Mouse (Mus musculus) ES-E14 (cell line): ENCODE data around the gene Zfp184. TPM values are rescaled to one million over a fixed set of nuclear protein-coding genes. Genes with fewer than 3 reads are reported as not detected.
A peak's percentile ranks its signal among the peaks of the same experiment; 100 is the strongest.

ENCODE experiments used
- DNase-seq: peaks from one replicate; pipeline ENCODE4 v3.0.0-alpha.2; 2013; ENCODE audit warnings: low read depth, low spot score
- H3K27ac ChIP-seq: 2 replicates; pipeline ENCODE4 v1.5.1; 2012; ENCODE audit warnings: low read depth, mild to moderate bottlenecking, low read length, moderate library complexity, mixed read lengths; ENCODE audit not compliant: poor library complexity, insufficient read depth, severe bottlenecking
- H3K36me3 ChIP-seq: 2 replicates; pipeline ENCODE4 v1.6.1; 2012; ENCODE audit warnings: mild to moderate bottlenecking, low read length, moderate library complexity, mixed read lengths; ENCODE audit not compliant: control insufficient read depth, poor library complexity, insufficient read depth, severe bottlenecking
- H3K4me1 ChIP-seq, 2 experiments: fragments of 150-350 bp in 1 of 2; sonication (generic) in 1 of 2; 2 replicates each; pipeline ENCODE4 v1.6.1; 2012; ENCODE audit warnings: low read length in 2 of 2, mild to moderate bottlenecking in 1 of 2, mixed read lengths in 1 of 2; ENCODE audit not compliant: control insufficient read depth in 2 of 2, insufficient read depth in 2 of 2, poor library complexity in 1 of 2
- H3K4me3 ChIP-seq, 2 experiments: fragments of 150-350 bp in 1 of 2; sonication (generic) in 1 of 2; 2 replicates each; pipeline ENCODE4 v1.5.1; 2012; ENCODE audit warnings: low read length in 2 of 2, low read depth in 1 of 2, mild to moderate bottlenecking in 1 of 2, mixed read lengths in 1 of 2; ENCODE audit not compliant: insufficient read depth in 1 of 2, poor library complexity in 1 of 2, severe bottlenecking in 1 of 2
- H3K9ac ChIP-seq: 2 replicates; pipeline ENCODE4 v1.6.1; 2012; ENCODE audit warnings: low read depth, mild to moderate bottlenecking, low read length, mixed read lengths; ENCODE audit not compliant: poor library complexity, insufficient read depth, severe bottlenecking
- H3K9me3 ChIP-seq: fragments of 150-350 bp; sonication (generic); 2 replicates; pipeline ENCODE4 v1.6.1; 2012; ENCODE audit warnings: low read depth, mild to moderate bottlenecking, low read length; ENCODE audit not compliant: control insufficient read depth, insufficient read depth
- CHD2 ChIP-seq: IDR thresholded peaks from 2 replicates; pipeline ENCODE4 v1.6.1; 2014; ENCODE audit warnings: mild to moderate bottlenecking, low read depth, low read length, inconsistent platforms
- HCFC1 ChIP-seq: IDR thresholded peaks from 2 replicates; pipeline ENCODE4 v1.6.1; 2012; ENCODE audit warnings: low read length, inconsistent platforms, borderline replicate concordance; ENCODE audit not compliant: insufficient read depth
- MAFK ChIP-seq: IDR thresholded peaks from 2 replicates; pipeline ENCODE4 v1.6.1; 2014; ENCODE audit warnings: mild to moderate bottlenecking, low read depth, low read length, inconsistent platforms; ENCODE audit not compliant: insufficient read depth
- ZC3H11A ChIP-seq: IDR thresholded peaks from 2 replicates; pipeline ENCODE4 v1.6.1; 2012; ENCODE audit warnings: low read depth, mild to moderate bottlenecking, inconsistent platforms, low read length, borderline replicate concordance
- ZNF384 ChIP-seq: IDR thresholded peaks from 2 replicates; pipeline ENCODE4 v1.6.1; 2012; ENCODE audit warnings: low read depth, low read length, inconsistent platforms
- in situ Hi-C, 2 experiments: fragments of 600-800 bp; cut with MboI; formaldehyde crosslinking; loops; one replicate each; pipeline ENCODE4 v1.15.1; 2025; ENCODE audit warnings: low sequenced_read_pairs in 2 of 2, inconsistent platforms in 1 of 2; ENCODE audit not compliant: unreplicated experiment in 2 of 2
- total RNA-seq: library from RNA; depleted of rRNA; stranded (reverse); fragments of 300-350 nt; gene quantifications from 2 replicates; pipeline ENCODE4 v1.2.3, GENCODE M21; 2012

Gene Zfp184
- total RNA-seq, 1 experiment, result 6.2 TPM

DNA sequence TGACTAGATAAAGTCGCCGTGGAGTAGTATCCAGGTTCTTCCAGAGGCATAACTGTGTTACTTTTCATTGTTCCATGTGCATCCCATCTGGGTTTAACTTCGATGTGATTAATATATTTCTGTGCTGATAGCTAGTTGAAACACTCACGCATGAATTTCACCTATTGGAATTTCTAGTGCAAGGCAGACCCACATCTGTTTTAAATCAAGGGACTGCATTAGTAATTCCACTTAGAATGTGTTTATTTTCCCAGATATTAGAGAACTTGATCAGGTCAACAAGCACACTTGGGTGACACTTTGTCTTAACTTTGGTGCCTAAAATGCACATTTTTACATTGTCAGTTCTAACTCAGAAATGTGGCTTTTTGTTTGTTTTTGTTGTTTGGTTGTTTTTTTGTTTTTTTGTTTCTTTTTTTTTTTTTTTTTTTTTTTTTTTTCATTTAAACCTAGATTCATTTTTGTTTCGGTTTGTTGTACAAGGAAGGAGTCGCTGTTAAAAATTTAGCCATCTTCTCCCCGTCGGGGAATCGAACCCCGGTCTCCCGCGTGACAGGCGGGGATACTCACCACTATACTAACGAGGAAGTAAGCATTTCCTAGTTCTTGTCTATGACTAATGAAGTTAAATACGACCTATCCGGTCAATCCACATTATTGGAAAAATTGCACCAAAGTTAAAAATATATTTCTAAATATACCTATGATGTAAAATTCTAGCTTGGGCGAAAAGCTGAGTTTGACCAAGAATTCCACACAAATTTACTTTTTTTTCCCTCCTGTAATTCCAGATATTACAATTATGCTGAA lies 9.7 kb upstream of the Zfp184 start:
- in situ Hi-C loops, result loop anchor here (10.0 to 25.0 kb wide), 2 partner anchors 90 to 673 kb away; no protein-coding TSS in a partner anchor
- no peak overlapping the region for H3K27ac ChIP-seq
- H3K36me3 ChIP-seq, result no peaks in the 10 kb centered on the region
- peaks cover 0 to 2% of the 10 kb centered on the region in 2 experiments; a peak in 1 of 4 replicates for H3K4me1 ChIP-seq
- DNase-seq, result no peak
- H3K9ac ChIP-seq, result no peak overlapping the region
- peak overlapping the region in 1 of 2 experiments; percentile 27; a peak in 2 of 4 replicates for H3K4me3 ChIP-seq
- peak; percentile 96 for TF ChIP-seq ZNF384
- TF ChIP-seq MAFK, result peak; percentile 92
- no peak for TF ChIP-seq ZC3H11A
- TF ChIP-seq HCFC1, result no peak
- H3K9me3 ChIP-seq, result no peaks in the 10 kb centered on the region

DNA sequence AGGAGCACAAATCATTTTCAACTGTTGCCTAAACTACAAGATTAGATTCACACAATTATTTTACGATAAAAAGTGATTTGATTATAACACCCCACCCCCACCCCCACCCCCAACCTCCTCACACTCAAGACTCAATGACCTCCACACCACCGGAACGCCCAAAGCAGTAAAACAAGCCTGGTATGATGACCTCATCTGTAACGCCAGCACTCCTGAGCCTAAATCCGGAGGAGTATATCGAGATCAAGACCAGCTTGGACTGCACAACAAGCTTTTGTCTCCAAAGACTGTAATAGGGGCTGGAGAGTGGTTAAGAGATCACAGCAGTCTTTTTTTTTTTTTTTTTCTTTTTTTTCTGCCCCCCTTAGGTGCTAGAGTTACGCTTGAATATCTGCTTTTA lies 9.1 kb upstream of the Zfp184 start:
- Histone ChIP-seq H3K9me3 (no peaks in the 10 kb centered on the region), H3K4me1 (peaks cover 0 to 2% of the 10 kb centered on the region in 2 experiments; a peak in 1 of 4 replicates), H3K4me3 (peak overlapping the region in 1 of 2 experiments; percentile 27; a peak in 3 of 4 replicates), H3K9ac (no peak overlapping the region), H3K36me3 (no peaks in the 10 kb centered on the region), H3K27ac (no peak overlapping the region)
- in situ Hi-C loops, result loop anchor here (10.0 to 25.0 kb wide), 2 partner anchors 89 to 674 kb away; no protein-coding TSS in a partner anchor
- TF ChIP-seq MAFK, result no peak
- no peak for TF ChIP-seq ZNF384
- no peak for TF ChIP-seq HCFC1
- no peak for TF ChIP-seq CHD2
- no peak for TF ChIP-seq ZC3H11A
- no peak for DNase-seq

DNA sequence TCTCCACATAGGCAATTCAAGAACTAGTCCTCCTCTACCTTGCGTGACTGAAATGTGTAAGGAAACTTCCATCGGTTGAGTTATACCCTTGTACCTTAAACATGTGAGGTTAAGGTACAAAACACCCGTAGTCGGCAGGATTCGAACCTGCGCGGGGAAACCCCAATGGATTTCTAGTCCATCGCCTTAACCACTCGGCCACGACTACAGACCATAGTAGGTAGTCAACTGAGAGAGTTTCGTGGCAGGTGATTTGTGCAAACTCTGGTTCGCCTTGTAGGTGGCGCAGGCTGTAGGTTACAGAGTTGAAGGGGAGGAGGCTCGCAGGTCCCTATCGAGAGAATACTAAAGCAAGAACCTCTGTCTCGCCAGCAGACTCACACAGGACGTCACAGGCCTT lies 7.9 kb upstream of the Zfp184 start:
- peak; percentile 86 for TF ChIP-seq MAFK
- no peak; the same call in 1 of the 2 replicates for TF ChIP-seq CHD2
- 0 out of 2 replicates have a peak, but pooled peaks have one; percentile 6 for TF ChIP-seq ZNF384
- peaks cover 0 to 2% of the 10 kb centered on the region in 2 experiments; a peak in 1 of 4 replicates for H3K4me1 ChIP-seq
- H3K4me3 ChIP-seq, result peak overlapping the region; percentile 57 to 71
- in situ Hi-C loops, result loop anchor here (10.0 to 25.0 kb wide), 2 partner anchors 88 to 675 kb away; no protein-coding TSS in a partner anchor
- H3K36me3 ChIP-seq, result no peaks in the 10 kb centered on the region
- no peak overlapping the region for H3K27ac ChIP-seq
- no peaks in the 10 kb centered on the region for H3K9me3 ChIP-seq
- peak; percentile 96 for DNase-seq
- peak overlapping the region; percentile 63 for H3K9ac ChIP-seq

DNA sequence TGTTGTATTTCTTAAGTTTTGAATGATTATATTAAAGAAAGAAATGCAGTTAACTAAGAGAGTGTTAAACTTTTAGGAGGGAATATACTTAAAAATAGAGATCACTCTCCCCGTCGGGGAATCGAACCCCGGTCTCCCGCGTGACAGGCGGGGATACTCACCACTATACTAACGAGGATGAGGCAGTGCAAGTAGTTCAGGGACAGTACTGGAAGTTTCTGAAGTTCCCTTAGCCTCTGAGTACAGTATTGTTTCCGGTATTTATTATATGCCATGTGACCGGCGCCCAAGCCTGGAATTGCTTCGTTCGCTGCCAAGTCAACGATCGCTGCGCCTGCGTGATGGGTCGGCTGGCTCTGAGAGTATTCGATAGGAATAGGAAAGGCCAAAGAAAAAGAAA lies 4.7 kb upstream of the Zfp184 start:
- Histone ChIP-seq H3K4me1 (no peaks in the 10 kb centered on the region; a peak in 1 of 4 replicates), H3K9me3 (no peaks in the 10 kb centered on the region), H3K36me3 (no peaks in the 10 kb centered on the region), H3K9ac (peak overlapping the region; percentile 34; the same call in 1 of the 2 replicates), H3K4me3 (peak overlapping the region; percentile 62 to 67), H3K27ac (no peak overlapping the region; the same call in 1 of the 2 replicates)
- peak; percentile 95 for DNase-seq
- in situ Hi-C loops, result loop anchor here in 1 of 2 experiments (25.0 kb wide), 1 partner anchor 678 kb away; no protein-coding TSS in a partner anchor
- no peak for TF ChIP-seq ZC3H11A
- no peak for TF ChIP-seq CHD2
- no peak for TF ChIP-seq ZNF384
- TF ChIP-seq HCFC1, result no peak
- peak; percentile 91 for TF ChIP-seq MAFK
